Mouse (Mus musculus): ENCODE measurements around the gene Rbks.

The Rbks gene

GRCm38 (mm10) chr5:31696971-31697643, at the start of gene Rbks:
Gene Rbks, minus strand, starts transcription at chr5:31697627.
- DNase-seq (ENCODE audit: low spot score in 2 of 2) = no peak

- DNase-seq (ENCODE audit: low spot score in 2 of 2) = no peak
These were observed 45.1 kb upstream of the Rbks start for GRCm38 (mm10) chr5:31742521-31743031.

GRCm38 (mm10) chr5:31741931-31742330, 44.5 kb upstream of the Rbks start:
- DNase-seq (ENCODE audit: low spot score in 2 of 2) = no peak

- no peak for DNase-seq (ENCODE audit: low spot score in 2 of 2)
These were observed 35.4 kb upstream of the Rbks start for GRCm38 (mm10) chr5:31732644-31733338.

GRCm38 (mm10) chr5:31727456-31727855, 30.0 kb upstream of the Rbks start:
- DNase-seq (ENCODE audit: low spot score in 2 of 2) = no peak

- DNase-seq (ENCODE audit: low spot score in 2 of 2) = no peak
These were observed 28.5 kb upstream of the Rbks start for GRCm38 (mm10) chr5:31725885-31726284.

GRCm38 (mm10) chr5:31724519-31724918, 27.1 kb upstream of the Rbks start:
- DNase-seq (ENCODE audit: low spot score in 2 of 2) = no peak

- no peak for DNase-seq (ENCODE audit: low spot score in 2 of 2)
These were observed 18.2 kb upstream of the Rbks start for GRCm38 (mm10) chr5:31715486-31716150.

GRCm38 (mm10) chr5:31713841-31714264, 16.4 kb upstream of the Rbks start:
- DNase-seq (ENCODE audit: low spot score in 2 of 2) = no peak

GRCm38 (mm10) chr5:31713280-31713711, 15.9 kb upstream of the Rbks start:
- DNase-seq (ENCODE audit: low spot score in 2 of 2) = no peak

- DNase-seq (ENCODE audit: low spot score in 2 of 2) = no peak
These were observed 12.0 kb upstream of the Rbks start for GRCm38 (mm10) chr5:31709389-31709788.

- DNase-seq (ENCODE audit: low spot score in 2 of 2) = no peak
These were observed 9.4 kb upstream of the Rbks start for GRCm38 (mm10) chr5:31706826-31707225.

- peak; percentile 54 to 78 for DNase-seq (ENCODE audit: low spot score in 2 of 2)
These were observed 7.5 kb upstream of the Rbks start for GRCm38 (mm10) chr5:31704971-31705370.

GRCm38 (mm10) chr5:31699397-31699796, 2.0 kb upstream of the Rbks start:
- no peak for DNase-seq (ENCODE audit: low spot score in 2 of 2)

- no peak for DNase-seq (ENCODE audit: low spot score in 2 of 2)
These were observed 1.5 kb upstream of the Rbks start for GRCm38 (mm10) chr5:31698931-31699330.

GRCm38 (mm10) chr5:31698297-31698726, 885 bp upstream of the Rbks start:
- peak; percentile 74 to 83 for DNase-seq (ENCODE audit: low spot score in 2 of 2)

GRCm38 (mm10) chr5:31697644-31698296, 343 bp upstream of the Rbks start, which contains the start of gene Babam2:
Gene Babam2, plus strand, starts transcription at chr5:31697684.
- DNase-seq (ENCODE audit: low spot score in 2 of 2) = peak; percentile 83

- DNase-seq (ENCODE audit: low spot score in 2 of 2) = no peak
These were observed 4.2 kb downstream of the Rbks start for GRCm38 (mm10) chr5:31693191-31693590.

- DNase-seq (ENCODE audit: low spot score in 2 of 2) = no peak
These were observed 9.5 kb downstream of the Rbks start for GRCm38 (mm10) chr5:31687972-31688371.

- DNase-seq (ENCODE audit: low spot score in 2 of 2) = no peak
These were observed 11.4 kb downstream of the Rbks start for GRCm38 (mm10) chr5:31686040-31686439.

- DNase-seq (ENCODE audit: low spot score in 2 of 2) = no peak
These were observed 15.1 kb downstream of the Rbks start for GRCm38 (mm10) chr5:31682305-31682704.

GRCm38 (mm10) chr5:31680183-31680582, 17.2 kb downstream of the Rbks start:
- no peak for DNase-seq (ENCODE audit: low spot score in 2 of 2)
